Mouse (Mus musculus) intestine, embryonic 16.5 days (tissue): ENCODE results near the gene Krtap2-4. TPM values are rescaled to one million over a fixed set of nuclear protein-coding genes. Genes with fewer than 3 reads are reported as not detected.
"Not testable (repeated sequence)": the region's sequence is repeated elsewhere in the genome, so short reads cannot be mapped to it uniquely, and the experiment has no call there.

Source experiments
- ATAC-seq: fragments of 200-750 bp; cut with Nextera tagmentation; 2 replicates; pipeline ENCODE4 v1.8.0; 2017; ENCODE audit warnings: moderate TSS enrichment, moderate library complexity
- H3K27ac ChIP-seq: fragments of 300-500 bp; sonication (generic); 2 replicates; pipeline ENCODE4 v1.5.1; 2014; ENCODE audit warnings: mild to moderate bottlenecking, low read length
- H3K27me3 ChIP-seq: fragments of 300-500 bp; sonication (generic); replicated peaks from 2 replicates; pipeline ENCODE4 v1.6.1; 2014; ENCODE audit warnings: low read length, control low read depth, mixed read lengths; ENCODE audit not compliant: control insufficient read depth, insufficient read depth
- H3K36me3 ChIP-seq: fragments of 300-500 bp; sonication (generic); 2 replicates; pipeline ENCODE4 v1.6.1; 2014; ENCODE audit warnings: low read length, control low read depth; ENCODE audit not compliant: control insufficient read depth, insufficient read depth
- H3K4me1 ChIP-seq: fragments of 300-500 bp; sonication (generic); 2 replicates; pipeline ENCODE4 v1.6.1; 2014; ENCODE audit warnings: low read length, control low read depth, mixed read lengths; ENCODE audit not compliant: control insufficient read depth, insufficient read depth
- H3K4me2 ChIP-seq: fragments of 300-500 bp; sonication (generic); 2 replicates; pipeline ENCODE4 v1.6.1; 2014; ENCODE audit warnings: low read depth, low read length, control low read depth
- H3K4me3 ChIP-seq: fragments of 300-500 bp; sonication (generic); 2 replicates; pipeline ENCODE4 v1.5.1; 2014; ENCODE audit warnings: mild to moderate bottlenecking, low read length
- H3K9ac ChIP-seq: fragments of 300-500 bp; sonication (generic); 2 replicates; pipeline ENCODE4 v1.6.1; 2014; ENCODE audit warnings: low read depth, low read length
- H3K9me3 ChIP-seq: fragments of 300-500 bp; sonication (generic); 2 replicates; pipeline ENCODE4 v1.6.1; 2016; ENCODE audit warnings: low read length, control low read depth; ENCODE audit not compliant: control insufficient read depth
- whole genome bisulfite sequencing: fragments of 180-500 bp; shearing (Covaris S2); extraction: QIAGEN DNeasy Blood & Tissue Kit; methylation state at CpG from one replicate; pipeline ENCODE4 v1.1.7; 2014; 5-methylcytosine and 5-hydroxymethylcytosine counted together
- polyA plus RNA-seq: library from polyadenylated mRNA; unstranded; fragments of >200 nt; fragmentation: Nextera tagmentation; extraction: Ambion mirVana; gene quantifications from 2 replicates; pipeline ENCODE4 v1.2.1, GENCODE M21; 2015

Krtap2-4 gene
- polyA plus RNA-seq, 1 experiment from 2014 or later = not detected

DNA sequence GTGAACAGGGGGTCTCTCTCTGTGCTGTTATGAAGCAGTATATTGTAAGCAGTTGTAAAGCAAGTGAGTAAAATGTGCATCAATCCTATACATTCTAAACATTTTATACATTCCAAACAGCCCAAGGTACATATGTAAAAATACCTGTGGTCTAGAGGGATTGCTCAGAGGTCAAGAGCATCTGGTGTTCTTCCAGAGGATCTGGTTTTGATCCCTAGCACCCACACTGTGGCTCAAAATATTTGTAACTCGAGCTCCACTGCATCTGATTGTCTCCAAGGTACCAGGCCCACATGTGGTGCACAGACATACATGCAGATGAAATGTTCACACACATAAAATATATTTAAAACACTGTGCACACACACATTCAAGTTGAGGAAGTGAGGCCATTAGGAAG lies 26.3 kb upstream of the Krtap2-4 start:
- Histone ChIP-seq H3K27ac (no peak overlapping the region), H3K4me2 (no peak overlapping the region), H3K4me3 (no peak overlapping the region), H3K27me3 (no peaks in the 10 kb centered on the region), H3K9ac (no peak overlapping the region), H3K36me3 (no peaks in the 10 kb centered on the region), H3K9me3 (no peaks in the 10 kb centered on the region), H3K4me1 (no peaks in the 10 kb centered on the region)
- ATAC-seq = no peak
- WGBS = 34% methylated on average over 1 of the region's 1 CpGs

DNA sequence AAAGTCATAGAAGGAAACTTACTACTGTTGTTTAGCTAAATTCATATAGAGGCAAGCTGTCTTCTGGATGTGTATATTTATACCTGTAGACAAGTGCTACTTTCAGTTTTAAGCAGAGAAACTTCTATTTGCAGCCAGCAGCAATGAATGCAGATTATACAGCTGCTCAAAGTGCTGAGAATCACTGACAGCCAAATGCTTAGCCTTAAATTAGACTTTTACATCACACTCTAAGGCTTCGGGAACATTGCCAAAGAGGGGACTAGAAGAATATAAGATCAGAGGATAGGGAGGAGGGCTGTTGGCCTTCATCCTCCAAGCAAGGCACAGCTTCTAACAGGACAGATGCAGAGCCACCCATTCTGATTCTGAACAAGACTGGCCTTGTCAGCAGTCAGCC lies 22.4 kb upstream of the Krtap2-4 start:
- Histone ChIP-seq H3K27ac (no peak overlapping the region), H3K4me1 (no peaks in the 10 kb centered on the region), H3K9me3 (no peaks in the 10 kb centered on the region), H3K36me3 (no peaks in the 10 kb centered on the region), H3K4me3 (no peak overlapping the region), H3K9ac (no peak overlapping the region), H3K27me3 (no peaks in the 10 kb centered on the region), H3K4me2 (no peak overlapping the region)
- ATAC-seq = no peak
- 81% methylated on average over 1 of the region's 1 CpGs for WGBS

DNA sequence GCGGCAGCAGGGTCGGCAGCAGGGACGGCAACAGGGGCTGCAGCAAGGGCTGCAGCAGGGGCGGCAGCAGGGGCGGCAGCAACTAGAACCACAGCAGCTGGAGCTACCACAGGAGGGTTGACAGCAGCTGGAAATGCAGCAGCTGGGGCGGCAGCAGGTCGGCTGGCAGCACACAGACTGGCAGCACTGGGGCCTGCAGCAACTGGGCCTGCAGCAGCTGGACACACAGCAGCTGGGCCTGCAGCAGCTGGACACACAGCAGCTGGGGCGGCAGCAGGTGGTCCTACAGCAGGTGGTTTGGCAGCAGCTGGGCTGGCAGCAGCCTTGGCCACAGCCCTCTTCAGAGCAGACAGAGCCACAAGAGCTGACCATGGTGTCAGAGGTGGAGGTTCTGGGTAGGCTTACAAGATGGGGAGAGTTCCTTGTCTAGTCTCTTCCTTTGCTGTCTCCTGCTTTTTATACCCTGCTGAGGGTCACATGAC lies 20.0 kb upstream of the Krtap2-4 start, which contains the start of gene Krtap4-2:
TSS of gene Krtap4-2 (minus strand) at position 432 of the 482 bp plus-strand sequence.
- Histone ChIP-seq H3K27me3 (no peaks in the 10 kb centered on the region), H3K4me3 (no peak within 1 kb of the TSS), H3K4me2 (no peak within 1 kb of the TSS), H3K4me1 (no peaks in the 10 kb centered on the region), H3K9ac (no peak within 1 kb of the TSS), H3K36me3 (no peaks in the 10 kb centered on the region), H3K27ac (no peak within 1 kb of the TSS), H3K9me3 (no peaks in the 10 kb centered on the region)
- WGBS = 42% methylated on average over 8 of the region's 8 CpGs
- ATAC-seq = no peak

DNA sequence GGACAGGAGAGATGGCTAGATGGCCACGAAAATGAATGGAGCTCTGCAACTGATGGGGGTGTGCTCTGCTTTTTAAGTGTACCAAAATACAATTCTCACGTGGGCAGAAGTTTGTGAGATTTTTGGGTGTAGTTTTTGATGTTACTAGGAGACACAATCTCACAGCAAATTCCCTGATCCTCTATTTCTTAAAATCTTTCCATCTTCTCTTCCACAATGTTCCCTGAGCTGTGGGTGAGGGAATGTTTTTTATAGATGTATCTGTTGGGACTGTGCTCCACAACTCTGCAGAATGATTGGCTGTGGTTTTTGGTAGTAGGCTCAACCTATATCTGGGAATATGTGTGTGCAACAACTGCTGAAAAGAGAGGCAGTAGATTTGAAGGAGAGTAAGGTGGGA lies 18.6 kb upstream of the Krtap2-4 start:
- Histone ChIP-seq H3K9ac (no peak overlapping the region), H3K4me3 (no peak overlapping the region), H3K9me3 (no peaks in the 10 kb centered on the region), H3K36me3 (no peaks in the 10 kb centered on the region), H3K27me3 (no peaks in the 10 kb centered on the region), H3K4me1 (no peaks in the 10 kb centered on the region), H3K27ac (no peak overlapping the region), H3K4me2 (no peak overlapping the region)
- WGBS = 71% methylated on average over 2 of the region's 2 CpGs
- ATAC-seq = no peak

DNA sequence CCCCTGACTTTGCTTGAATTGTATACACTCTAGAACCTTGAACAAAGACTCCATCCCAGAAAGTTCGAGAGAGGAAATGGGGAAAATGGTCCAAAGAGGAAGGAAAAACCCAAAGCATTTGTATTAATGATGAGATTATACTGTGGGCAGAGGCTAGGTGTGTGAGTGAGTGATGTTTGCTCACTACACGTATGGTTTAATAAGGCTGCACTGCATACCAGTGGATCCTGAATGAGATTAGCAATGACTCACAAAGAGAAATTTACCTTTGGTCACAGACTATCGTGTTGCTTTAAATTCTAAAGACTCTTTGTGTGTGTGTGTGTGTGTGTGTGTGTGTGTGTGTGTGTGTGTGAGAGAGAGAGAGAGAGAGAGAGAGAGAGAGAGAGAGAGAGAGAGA lies 16.2 kb upstream of the Krtap2-4 start:
- no peaks in the 10 kb centered on the region for H3K4me1 ChIP-seq
- no peaks in the 10 kb centered on the region for H3K36me3 ChIP-seq
- H3K27ac ChIP-seq = no peak overlapping the region
- H3K4me3 ChIP-seq = no peak overlapping the region
- no peaks in the 10 kb centered on the region for H3K27me3 ChIP-seq
- no peaks in the 10 kb centered on the region for H3K9me3 ChIP-seq
- ATAC-seq = no peak
- WGBS = 59% methylated on average over 3 of the region's 3 CpGs
- no peak overlapping the region for H3K4me2 ChIP-seq
- H3K9ac ChIP-seq = no peak overlapping the region

DNA sequence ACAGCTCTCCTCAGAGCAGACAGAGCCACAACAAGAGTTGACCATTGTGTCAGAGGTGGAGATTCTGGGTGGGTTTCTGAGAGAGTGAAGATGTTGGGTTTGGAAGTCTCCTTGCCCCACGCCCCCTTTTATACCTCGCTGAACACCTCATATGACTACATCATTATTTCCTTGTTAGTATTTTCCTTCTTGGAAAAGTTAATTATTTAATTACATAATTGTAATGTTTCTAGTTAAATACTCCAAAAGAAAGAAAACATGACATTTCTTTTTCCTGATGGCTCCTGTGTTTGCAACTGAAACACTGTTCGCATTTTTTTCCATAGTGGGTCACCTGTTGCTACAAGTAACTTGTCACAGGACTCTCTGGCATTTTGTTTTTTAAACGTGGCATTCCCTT lies 13.5 kb upstream of the Krtap2-4 start, which contains the start of gene Krtap4-1:
TSS of gene Krtap4-1 (minus strand) at position 101 of the 400 bp plus-strand sequence.
- Histone ChIP-seq H3K9ac (no peak within 1 kb of the TSS), H3K27me3 (no peaks in the 10 kb centered on the region), H3K4me2 (no peak within 1 kb of the TSS), H3K27ac (no peak within 1 kb of the TSS), H3K4me1 (no peaks in the 10 kb centered on the region), H3K9me3 (no peaks in the 10 kb centered on the region), H3K36me3 (no peaks in the 10 kb centered on the region), H3K4me3 (no peak within 1 kb of the TSS)
- ATAC-seq = no peak
- WGBS = 79% methylated on average over 4 of the region's 4 CpGs

DNA sequence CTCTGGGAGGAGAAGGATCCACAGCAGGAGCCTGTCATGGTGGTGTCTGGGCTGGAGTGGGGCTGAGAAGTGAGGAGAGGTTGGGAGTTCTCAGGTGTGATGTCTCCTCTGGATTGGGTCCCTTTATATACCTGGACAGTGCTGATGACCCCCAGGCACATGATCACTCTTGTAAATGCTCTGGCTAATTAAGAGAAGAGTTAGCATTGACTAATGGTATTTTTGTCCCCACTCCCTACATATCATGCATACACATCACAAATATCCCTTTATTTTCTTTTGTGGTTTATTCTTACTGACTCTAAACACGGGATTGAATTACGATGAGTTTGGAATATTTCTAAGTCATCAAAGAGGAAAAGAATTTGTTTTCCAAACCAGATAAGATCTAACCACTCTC lies 5.7 kb upstream of the Krtap2-4 start, which contains the start of gene Gm11562:
TSS of gene Gm11562 (minus strand) at position 101 of the 400 bp plus-strand sequence.
- Histone ChIP-seq H3K27ac (no peak within 1 kb of the TSS), H3K4me2 (no peak within 1 kb of the TSS), H3K4me1 (no peaks in the 10 kb centered on the region), H3K4me3 (no peak within 1 kb of the TSS), H3K27me3 (no peaks in the 10 kb centered on the region), H3K36me3 (no peaks in the 10 kb centered on the region), H3K9ac (no peak within 1 kb of the TSS), H3K9me3 (no peaks in the 10 kb centered on the region)
- WGBS = 76% methylated on average over 2 of the region's 2 CpGs
- no peak for ATAC-seq

DNA sequence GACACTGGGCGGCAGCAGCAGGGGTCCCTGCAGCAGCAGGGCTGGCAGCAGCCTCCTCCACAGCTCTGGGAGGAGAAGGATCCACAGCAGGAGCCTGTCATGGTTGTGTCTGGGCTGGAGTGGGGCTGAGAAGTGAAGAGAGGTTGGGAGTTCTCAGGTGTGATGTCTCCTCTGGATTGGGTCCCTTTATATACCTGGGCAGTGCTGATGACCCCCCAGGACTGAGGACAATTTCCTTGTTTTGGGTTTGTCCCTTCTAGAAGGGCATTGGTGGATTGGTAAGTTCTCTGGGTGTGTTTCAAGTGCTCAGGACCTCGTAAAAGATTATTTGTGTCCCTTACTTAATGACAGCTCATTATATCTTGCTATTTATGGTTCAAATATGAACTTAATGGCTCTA lies 4.6 kb downstream of the Krtap2-4 start, which contains the start of gene Gm11937:
TSS of gene Gm11937 (minus strand) at position 101 of the 400 bp plus-strand sequence.
- not testable (repeated sequence) for H3K4me2 ChIP-seq, H3K9ac ChIP-seq, H3K4me3 ChIP-seq, H3K27ac ChIP-seq, H3K9me3 ChIP-seq, H3K36me3 ChIP-seq, ATAC-seq, H3K27me3 ChIP-seq, H3K4me1 ChIP-seq
- 61% methylated on average over 1 of the region's 2 CpGs for WGBS

DNA sequence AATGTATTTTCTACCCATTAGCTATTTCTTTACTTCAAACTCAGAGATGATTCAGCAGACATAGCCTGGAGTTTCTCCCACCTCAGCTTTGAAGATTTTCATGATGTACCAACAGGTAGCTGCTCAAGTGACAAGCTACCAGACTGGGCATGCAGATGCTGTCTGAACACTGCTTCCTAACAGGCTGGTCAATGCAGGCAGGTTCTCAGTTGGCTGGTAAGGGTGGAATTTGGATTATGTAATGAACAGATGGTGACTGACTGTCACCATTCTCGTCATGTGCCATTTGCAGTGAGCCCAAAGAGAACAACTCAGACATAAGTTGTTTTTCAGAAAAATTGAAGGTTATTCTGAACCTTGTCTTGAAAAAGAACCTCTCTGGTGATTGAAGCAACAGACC lies 5.5 kb downstream of the Krtap2-4 start:
- H3K9ac ChIP-seq = no peak overlapping the region
- no peak for ATAC-seq
- no peaks in the 10 kb centered on the region for H3K27me3 ChIP-seq
- no peak overlapping the region for H3K4me2 ChIP-seq
- 74% methylated on average over 1 of the region's 1 CpGs for WGBS
- H3K4me1 ChIP-seq = no peaks in the 10 kb centered on the region
- no peak overlapping the region for H3K4me3 ChIP-seq
- no peak overlapping the region for H3K27ac ChIP-seq
- no peaks in the 10 kb centered on the region for H3K9me3 ChIP-seq
- H3K36me3 ChIP-seq = no peaks in the 10 kb centered on the region

DNA sequence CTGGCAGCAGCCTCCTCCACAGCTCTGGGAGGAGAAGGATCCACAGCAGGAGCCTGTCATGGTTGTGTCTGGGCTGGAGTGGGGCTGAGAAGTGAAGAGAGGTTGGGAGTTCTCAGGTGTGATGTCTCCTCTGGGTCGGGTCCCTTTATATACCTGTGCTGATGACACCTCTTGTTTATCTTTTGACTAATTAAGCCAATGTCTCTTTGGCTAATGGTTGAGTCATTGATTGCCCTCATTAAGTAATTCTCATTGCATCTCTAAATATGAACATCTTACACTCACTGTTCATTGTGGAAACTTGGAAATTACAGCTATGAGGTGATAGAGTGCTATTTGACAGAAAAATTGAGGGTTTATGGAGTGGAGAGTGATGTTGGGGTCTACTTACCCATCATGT lies 11.4 kb downstream of the Krtap2-4 start, which contains the start of gene Gm11938:
TSS of gene Gm11938 (minus strand) at position 101 of the 400 bp plus-strand sequence.
- not testable (repeated sequence) for H3K4me2 ChIP-seq, ATAC-seq, H3K27me3 ChIP-seq, H3K9me3 ChIP-seq, H3K27ac ChIP-seq, H3K4me1 ChIP-seq, H3K9ac ChIP-seq, H3K4me3 ChIP-seq, H3K36me3 ChIP-seq
- 58% methylated on average over 1 of the region's 1 CpGs for whole genome bisulfite sequencing
